ENCODE assay signal across 17 mouse cellular contexts in the genomic region with DNA sequence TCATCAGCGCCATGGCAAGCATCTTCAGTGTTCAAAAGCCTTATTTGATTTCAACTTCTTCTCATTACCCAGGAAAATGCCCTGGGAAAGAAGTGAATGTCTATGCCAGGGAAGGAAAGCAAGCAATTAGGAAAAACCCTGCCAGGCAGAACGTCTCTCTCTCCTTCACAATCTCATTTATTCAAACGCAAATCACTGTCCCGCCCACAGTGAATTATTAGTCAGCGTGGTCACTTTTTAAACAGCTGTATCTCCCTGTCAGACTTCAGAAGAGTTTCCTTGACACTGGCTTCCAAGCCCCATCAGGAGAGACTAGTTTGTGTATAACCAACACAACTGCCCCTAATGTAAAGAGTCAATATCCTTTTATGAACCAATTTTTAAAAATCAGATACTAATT.
DNase-seq lines count a peak whose midpoint lies in the region; ATAC-seq and TF ChIP-seq lines count a peak whose summit lies in the region.
"Had no signal": no experiment of that assay in that cellular context is flagged by ENCODE, and none has a peak within 500 bp of the region (broad histone marks: within the 10 kb centered on the region; RNA-seq: fewer than 3 reads in every experiment).

No protein-coding gene starts in this region.

- no peak for TF ChIP-seq CTCF in CH12.LX (conservative IDR thresholded peaks at IDR 0.05 in 1 of 2, IDR thresholded peaks at IDR 0.05 in 1 of 2; ENCODE audit: low read depth in 2 of 2, low read length in 2 of 2)
- no peak for TF ChIP-seq CTCF in brain, embryonic 14.5 days (IDR thresholded peaks at IDR 0.05; ENCODE audit: borderline replicate concordance, extremely low read depth, insufficient read depth, insufficient read length)

- H3K4me3 ChIP-seq in kidney, embryonic 14.5 days (ENCODE audit: low read length), result no peak overlapping the region
- H3K4me3 ChIP-seq in CH12.LX (replicated peaks in 1 of 3; ENCODE audit: low read depth in 2 of 3, low read length in 2 of 3, poor library complexity in 1 of 3), result no peak overlapping the region
- H3K4me3 ChIP-seq: embryonic facial prominence, embryonic 12.5 days; heart, embryonic 13.5 days; hindbrain, embryonic 15.5 days had no signal

- no peak for TF ChIP-seq POLR2A in CH12.LX (IDR thresholded peaks at IDR 0.05; ENCODE audit: low read depth, low read length)
- no peak for TF ChIP-seq POLR2A in brain, embryonic 14.5 days (IDR thresholded peaks at IDR 0.05; ENCODE audit: borderline replicate concordance, extremely low read depth, insufficient read depth, insufficient read length, poor library complexity, severe bottlenecking)

- H3K79me2 ChIP-seq in CH12.LX (replicated peaks; ENCODE audit: control insufficient read depth, extremely low read depth, insufficient read depth, poor library complexity, severe bottlenecking), result no peaks in the 10 kb centered on the region

- in situ Hi-C loops in CH12.LX (cut with MboI; ENCODE audit: low pct_ligation_motif_present, low pct_unique_long_range_greater_than_20kb, low sequenced_read_pairs), result no loop called here

- no peak overlapping the region for H3K9ac ChIP-seq in kidney, embryonic 14.5 days (ENCODE audit: low read depth, low read length)
- no peak overlapping the region for H3K9ac ChIP-seq in CH12.LX (ENCODE audit: insufficient read depth, low read depth)
- H3K9ac ChIP-seq: embryonic facial prominence, embryonic 12.5 days; heart, embryonic 13.5 days; hindbrain, embryonic 15.5 days had no signal

- dilution Hi-C loops in CH12.LX (cut with MboI; ENCODE audit: extremely low pct_ligation_motif_present, extremely low pct_unique_long_range_greater_than_20kb, low sequenced_read_pairs), result no loop called here

- no peak overlapping the region for H3K4me2 ChIP-seq in kidney, embryonic 14.5 days (replicated peaks; ENCODE audit: low read depth, low read length)
- no peak overlapping the region for H3K4me2 ChIP-seq in CH12.LX (ENCODE audit: insufficient read depth, low read depth, poor library complexity, severe bottlenecking)
- H3K4me2 ChIP-seq: embryonic facial prominence, embryonic 12.5 days; heart, embryonic 13.5 days; hindbrain, embryonic 15.5 days had no signal

- TF ChIP-seq RAD21 in CH12.LX (IDR thresholded peaks at IDR 0.05; ENCODE audit: low read depth, low read length), result no peak

- 41% methylated on average over 5 of the region's 5 CpGs for WGBS in kidney, embryonic 14.5 days

- peak; percentile 29 for DNase-seq in kidney, adult 18-20 months
- DNase-seq in CH12.LX (ENCODE audit: extremely low read depth), result peak; percentile 12
- DNase-seq in brain, embryonic 14.5 days (ENCODE audit: low read depth), result peak; percentile 69
- DNase-seq in kidney, postnatal 4 days, result peak; percentile 10 to 14
- DNase-seq: adrenal gland, adult 8-10 months; cerebellum, adult 11 months; cerebellum, adult 9-10 months; cerebellum, postnatal 25 days; gastrocnemius, postnatal 36 days; heart, adult 11 months; heart, postnatal 36 days had no signal

- no peak for TF ChIP-seq EP300 in CH12.LX (IDR thresholded peaks at IDR 0.05; ENCODE audit: low read length)

- H3K4me1 ChIP-seq in kidney, embryonic 14.5 days (ENCODE audit: control insufficient read depth, insufficient read depth, low read length), result no peaks in the 10 kb centered on the region
- peaks cover 0 to 6% of the 10 kb centered on the region in 2 experiments; a peak in 1 of 4 replicates for H3K4me1 ChIP-seq in CH12.LX (ENCODE audit: control insufficient read depth in 1 of 2, insufficient read depth in 2 of 2)
- H3K4me1 ChIP-seq: embryonic facial prominence, embryonic 12.5 days; hindbrain, embryonic 15.5 days had no signal

- H3K36me3 ChIP-seq in kidney, embryonic 14.5 days (ENCODE audit: control insufficient read depth, insufficient read depth, low read length), result no peaks in the 10 kb centered on the region
- no peaks in the 10 kb centered on the region for H3K36me3 ChIP-seq in CH12.LX (replicated peaks in 1 of 2; ENCODE audit: control insufficient read depth in 1 of 2, insufficient read depth in 1 of 2, low read length in 1 of 2)
- H3K36me3 ChIP-seq: embryonic facial prominence, embryonic 12.5 days; G1E; heart, embryonic 13.5 days; hindbrain, embryonic 15.5 days had no signal

- H3K9me3 ChIP-seq in kidney, embryonic 14.5 days (ENCODE audit: control insufficient read depth, low read length), result no peaks in the 10 kb centered on the region
- no peaks in the 10 kb centered on the region for H3K9me3 ChIP-seq in CH12.LX (replicated peaks; ENCODE audit: low read length)
- H3K9me3 ChIP-seq: embryonic facial prominence, embryonic 12.5 days; G1E; heart, embryonic 13.5 days; hindbrain, embryonic 15.5 days had no signal

- ATAC-seq in kidney, embryonic 14.5 days (ENCODE audit: low FRiP score, low TSS enrichment), result no peak
- ATAC-seq in megakaryocyte, adult 5-6 weeks (ENCODE audit: poor library complexity, severe bottlenecking), result no peak

- no peak overlapping the region for H3K27ac ChIP-seq in kidney, embryonic 14.5 days (ENCODE audit: low read depth, low read length)
- H3K27ac ChIP-seq in CH12.LX (ENCODE audit: insufficient read depth, low read depth), result no peak overlapping the region
- H3K27ac ChIP-seq: embryonic facial prominence, embryonic 12.5 days; heart, embryonic 13.5 days; hindbrain, embryonic 15.5 days had no signal

- H3K27me3 ChIP-seq in kidney, embryonic 14.5 days (ENCODE audit: control insufficient read depth, insufficient read depth, low read length), result no peaks in the 10 kb centered on the region
- H3K27me3 ChIP-seq in CH12.LX (replicated peaks), result no peaks in the 10 kb centered on the region
- H3K27me3 ChIP-seq: embryonic facial prominence, embryonic 12.5 days; heart, embryonic 13.5 days; hindbrain, embryonic 15.5 days had no signal

TF ChIP-seq in CH12.LX, 34 proteins besides CTCF, POLR2A, EP300 and RAD21:
- TF ChIP-seq MAFK (IDR thresholded peaks at IDR 0.05; ENCODE audit: insufficient replicate concordance, low read length) (no peak), POLR2AphosphoS2 (IDR thresholded peaks at IDR 0.05; ENCODE audit: low read depth, low read length) (no peak), E2F4 (IDR thresholded peaks at IDR 0.05; ENCODE audit: insufficient replicate concordance, low read depth, low read length) (no peak), GABPA (IDR thresholded peaks at IDR 0.05; ENCODE audit: insufficient replicate concordance, low read depth, low read length) (no peak), CHD1 (IDR thresholded peaks at IDR 0.05; ENCODE audit: low read depth, low read length) (no peak), TCF12 (IDR thresholded peaks at IDR 0.05; ENCODE audit: low read depth, low read length) (no peak), NRF1 (IDR thresholded peaks at IDR 0.05; ENCODE audit: low read depth, low read length) (no peak)

Comparison
In these comparisons a context has a peak if more than half of its experiments do, and no peak if none do; other contexts are left out.
1. DNase-seq: peak in every context shown above with its lines; median percentile 69 in brain, embryonic 14.5 days; 29 in kidney, adult 18-20 months; 12 in CH12.LX; 12 in kidney, postnatal 4 days.